Mouse (Mus musculus): ENCODE results near the gene Stx18.

Gene Stx18

GRCm38 (mm10) chr5:38140893-38141292, 102.4 kb downstream of the Stx18 start:
- DNase-seq: peak; percentile 43

GRCm38 (mm10) chr5:38146524-38146923, 108.0 kb downstream of the Stx18 start:
- DNase-seq: peak; percentile 56

- DNase-seq: no peak
Observed at GRCm38 (mm10) chr5:38151264-38151663, 112.7 kb downstream of the Stx18 start.

- no peak for DNase-seq
Observed at GRCm38 (mm10) chr5:38152201-38153108, 113.9 kb downstream of the Stx18 start.

GRCm38 (mm10) chr5:38153636-38154035, 115.1 kb downstream of the Stx18 start:
- no peak for DNase-seq

- DNase-seq: no peak
Observed at GRCm38 (mm10) chr5:38157481-38158020, 119.0 kb downstream of the Stx18 start.

GRCm38 (mm10) chr5:38158501-38158946, 120.0 kb downstream of the Stx18 start:
- DNase-seq: no peak

GRCm38 (mm10) chr5:38158947-38159633, 120.5 kb downstream of the Stx18 start:
- DNase-seq: no peak

GRCm38 (mm10) chr5:38159634-38160413, 121.3 kb downstream of the Stx18 start, which contains the start of gene Nsg1:
Gene Nsg1, minus strand, starts transcription at chr5:38159907.
- DNase-seq: no peak

- DNase-seq: peak; percentile 19
Observed at GRCm38 (mm10) chr5:38168497-38168896, 130.0 kb downstream of the Stx18 start.

- DNase-seq: no peak
Observed at GRCm38 (mm10) chr5:38173766-38174165, 135.2 kb downstream of the Stx18 start.

GRCm38 (mm10) chr5:38174256-38174912, 135.8 kb downstream of the Stx18 start:
- no peak for DNase-seq

GRCm38 (mm10) chr5:38184688-38185285, 146.2 kb downstream of the Stx18 start:
- no peak for DNase-seq

GRCm38 (mm10) chr5:38187006-38187405, 148.5 kb downstream of the Stx18 start:
- DNase-seq: no peak
